Mouse (Mus musculus): ENCODE measurements at regions not wholly inside any gene's neighbourhood (a gene's known extent, or its start where the extent isn't known, plus 50 kb on each side); places are given as distances from the start of the nearest gene placed in this dataset.

DNA sequence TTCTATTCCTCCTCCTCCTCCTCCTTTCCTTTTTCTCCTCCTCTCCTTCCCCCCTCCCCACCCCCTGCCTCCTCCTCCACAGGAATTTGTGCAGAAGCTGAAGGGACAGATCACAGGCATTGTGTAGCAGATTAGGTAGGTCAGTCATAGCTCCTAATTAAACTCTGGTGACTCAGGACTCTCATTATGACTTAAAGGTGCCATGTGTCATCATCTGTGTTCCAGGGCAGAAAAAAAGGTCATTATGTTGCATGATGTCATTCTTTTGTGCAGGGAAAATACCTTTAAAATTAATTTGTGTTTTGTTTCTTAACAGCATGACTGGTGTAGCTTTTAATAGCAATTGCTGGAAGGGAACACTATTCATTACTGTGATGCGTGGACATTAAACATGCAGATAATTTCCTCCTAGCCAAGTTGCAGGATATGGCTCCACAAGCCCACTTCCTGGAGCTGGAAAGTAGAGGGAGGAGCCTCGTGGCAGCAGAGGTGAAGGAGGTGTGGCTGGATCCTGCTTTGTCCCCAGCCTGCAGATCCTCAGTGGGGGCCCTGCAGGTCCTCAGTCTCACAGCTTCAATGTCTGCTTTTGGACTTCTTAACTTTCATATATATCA lies 62.4 kb upstream of the Jazf1 start:
- Histone ChIP-seq H3K4me3 (ENCODE audit: low read depth, low read length) (no peak overlapping the region), H3K4me1 (ENCODE audit: control insufficient read depth, insufficient read depth, low read length) (no peaks in the 10 kb centered on the region), H3K9ac (ENCODE audit: low read depth, poor library complexity, severe bottlenecking) (no peak overlapping the region), H3K36me3 (ENCODE audit: control insufficient read depth, insufficient read depth, low read length, poor library complexity, severe bottlenecking) (no peaks in the 10 kb centered on the region), H3K27me3 (ENCODE audit: control insufficient read depth, insufficient read depth, low read length, poor library complexity, severe bottlenecking) (no peaks in the 10 kb centered on the region), H3K27ac (ENCODE audit: insufficient read depth, low read length) (no peak overlapping the region), H3K9me3 (replicated peaks; ENCODE audit: control insufficient read depth, insufficient read depth, low read length, poor library complexity, severe bottlenecking) (no peaks in the 10 kb centered on the region)
- TF ChIP-seq POLR2A (IDR thresholded peaks at IDR 0.05; ENCODE audit: insufficient read depth, low read length): no peak
- TF ChIP-seq CTCF (IDR thresholded peaks at IDR 0.05; ENCODE audit: low read depth, low read length): no peak
- no peak for TF ChIP-seq EP300 (IDR thresholded peaks at IDR 0.05; ENCODE audit: insufficient read depth, low read depth, low read length)

DNA sequence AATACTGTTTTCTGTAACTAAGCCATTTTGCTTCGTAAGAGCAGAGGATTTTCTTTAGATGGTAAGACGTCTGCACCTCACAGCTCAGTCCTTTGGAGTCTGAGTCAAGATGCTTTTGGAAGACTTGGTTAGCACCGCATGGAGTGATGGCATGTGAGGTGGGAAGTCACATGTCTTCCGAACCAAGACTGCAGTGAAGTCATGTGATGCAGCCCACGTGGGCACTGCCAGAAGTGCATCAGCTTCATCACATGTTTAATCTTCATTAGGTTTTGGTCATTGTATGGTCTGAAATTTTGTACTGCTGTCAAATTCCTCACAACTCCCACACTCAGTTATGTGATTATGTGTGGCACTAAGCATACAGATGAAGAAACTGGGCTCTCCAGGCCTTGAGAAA lies 58.3 kb upstream of the Jazf1 start:
- Histone ChIP-seq H3K9me3 (replicated peaks; ENCODE audit: control insufficient read depth, insufficient read depth, low read length, poor library complexity, severe bottlenecking) (no peaks in the 10 kb centered on the region), H3K27ac (ENCODE audit: insufficient read depth, low read length) (no peak overlapping the region), H3K36me3 (ENCODE audit: control insufficient read depth, insufficient read depth, low read length, poor library complexity, severe bottlenecking) (no peaks in the 10 kb centered on the region), H3K4me1 (ENCODE audit: control insufficient read depth, insufficient read depth, low read length) (no peaks in the 10 kb centered on the region), H3K4me3 (ENCODE audit: low read depth, low read length) (no peak overlapping the region), H3K9ac (ENCODE audit: low read depth, poor library complexity, severe bottlenecking) (no peak overlapping the region), H3K27me3 (ENCODE audit: control insufficient read depth, insufficient read depth, low read length, poor library complexity, severe bottlenecking) (no peaks in the 10 kb centered on the region; the same call in 1 of the 2 replicates)
- TF ChIP-seq POLR2A (IDR thresholded peaks at IDR 0.05; ENCODE audit: insufficient read depth, low read length) (no peak), CTCF (IDR thresholded peaks at IDR 0.05; ENCODE audit: low read depth, low read length) (no peak), EP300 (IDR thresholded peaks at IDR 0.05; ENCODE audit: insufficient read depth, low read depth, low read length) (no peak)

DNA sequence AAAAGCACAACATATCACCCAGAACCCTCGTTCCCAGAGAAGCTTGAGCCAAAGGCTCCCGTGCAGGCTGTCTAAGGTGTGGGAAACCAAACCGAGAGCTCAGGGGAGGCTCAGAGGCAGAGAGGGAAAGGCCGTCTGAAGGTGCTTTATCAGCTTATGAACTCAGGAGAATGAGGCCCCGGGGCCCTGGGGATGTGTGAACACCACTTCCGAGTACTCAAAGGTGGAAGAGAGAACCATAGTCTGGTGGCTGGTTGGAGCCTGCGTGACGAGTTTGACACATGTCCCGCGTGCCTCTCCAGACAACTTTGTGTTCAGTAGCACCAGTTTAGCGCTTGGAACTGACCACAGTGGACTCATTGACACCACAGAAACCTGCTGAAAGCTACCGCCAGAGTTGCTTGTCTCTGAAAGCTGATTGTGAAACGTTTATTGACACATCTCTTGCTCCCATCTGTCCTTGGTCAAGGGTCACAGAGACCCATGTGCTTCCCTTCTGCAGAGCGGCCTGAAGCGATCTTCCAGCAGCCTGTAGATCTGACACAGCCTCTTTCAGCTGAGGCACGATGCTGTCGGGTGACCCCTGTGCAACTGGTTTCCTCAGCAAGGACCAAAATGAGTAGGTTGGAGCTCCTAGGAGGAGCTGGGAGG lies 56.5 kb upstream of the Jazf1 start:
- Histone ChIP-seq H3K4me3 (ENCODE audit: low read depth, low read length) (no peak overlapping the region), H3K27ac (ENCODE audit: insufficient read depth, low read length) (no peak overlapping the region), H3K9ac (ENCODE audit: low read depth, poor library complexity, severe bottlenecking) (no peak overlapping the region), H3K36me3 (ENCODE audit: control insufficient read depth, insufficient read depth, low read length, poor library complexity, severe bottlenecking) (no peaks in the 10 kb centered on the region), H3K4me1 (ENCODE audit: control insufficient read depth, insufficient read depth, low read length) (no peaks in the 10 kb centered on the region), H3K27me3 (ENCODE audit: control insufficient read depth, insufficient read depth, low read length, poor library complexity, severe bottlenecking) (no peaks in the 10 kb centered on the region; the same call in 1 of the 2 replicates), H3K9me3 (replicated peaks; ENCODE audit: control insufficient read depth, insufficient read depth, low read length, poor library complexity, severe bottlenecking) (no peaks in the 10 kb centered on the region)
- TF ChIP-seq POLR2A (IDR thresholded peaks at IDR 0.05; ENCODE audit: insufficient read depth, low read length): no peak
- no peak for TF ChIP-seq CTCF (IDR thresholded peaks at IDR 0.05; ENCODE audit: low read depth, low read length)
- no peak for TF ChIP-seq EP300 (IDR thresholded peaks at IDR 0.05; ENCODE audit: insufficient read depth, low read depth, low read length)

DNA sequence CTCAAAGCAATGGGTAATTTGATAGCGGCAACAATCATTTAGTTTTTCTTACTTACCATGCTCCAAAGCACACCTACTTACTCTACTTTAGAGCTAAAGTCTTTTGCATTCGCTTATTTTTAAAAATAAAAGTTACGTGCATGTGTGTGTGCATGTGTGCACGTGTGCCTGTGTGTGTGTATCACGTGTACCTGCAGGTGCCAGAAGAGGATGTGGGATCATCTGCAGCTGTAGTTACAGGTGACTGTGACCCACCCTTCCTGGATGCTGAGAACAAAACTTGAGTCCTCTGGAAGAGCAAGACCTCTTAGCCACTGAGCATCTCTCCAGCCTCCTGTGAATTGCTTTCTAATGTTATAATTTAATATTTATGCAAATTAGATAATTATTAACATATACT lies 52.0 kb upstream of the Jazf1 start:
- Histone ChIP-seq H3K9ac (ENCODE audit: low read depth, poor library complexity, severe bottlenecking) (no peak overlapping the region), H3K9me3 (replicated peaks; ENCODE audit: control insufficient read depth, insufficient read depth, low read length, poor library complexity, severe bottlenecking) (no peaks in the 10 kb centered on the region), H3K27me3 (ENCODE audit: control insufficient read depth, insufficient read depth, low read length, poor library complexity, severe bottlenecking) (no peaks in the 10 kb centered on the region; the same call in 1 of the 2 replicates), H3K4me1 (ENCODE audit: control insufficient read depth, insufficient read depth, low read length) (no peaks in the 10 kb centered on the region), H3K36me3 (ENCODE audit: control insufficient read depth, insufficient read depth, low read length, poor library complexity, severe bottlenecking) (no peaks in the 10 kb centered on the region), H3K27ac (ENCODE audit: insufficient read depth, low read length) (no peak overlapping the region), H3K4me3 (ENCODE audit: low read depth, low read length) (no peak overlapping the region)
- TF ChIP-seq EP300 (IDR thresholded peaks at IDR 0.05; ENCODE audit: insufficient read depth, low read depth, low read length) (no peak), POLR2A (IDR thresholded peaks at IDR 0.05; ENCODE audit: insufficient read depth, low read length) (no peak), CTCF (IDR thresholded peaks at IDR 0.05; ENCODE audit: low read depth, low read length) (no peak)

All from ES-Bruce4 (cell line).